Mouse (Mus musculus) kidney, embryonic 14.5 days (tissue): ENCODE results near the gene Tmem126a. TPM values are rescaled to one million over a fixed set of nuclear protein-coding genes. Genes with fewer than 3 reads are reported as not detected.

Source experiments
- ATAC-seq: fragments of 200-750 bp; cut with Nextera tagmentation; 2 replicates; pipeline ENCODE4 v1.8.0; 2017; ENCODE audit warnings: moderate number of reproducible peaks, mild to moderate bottlenecking, moderate TSS enrichment, moderate library complexity; ENCODE audit not compliant: low FRiP score, low TSS enrichment
- H3K27ac ChIP-seq: fragments of 300-500 bp; sonication (generic); 2 replicates; pipeline ENCODE4 v1.5.1; 2014; ENCODE audit warnings: low read depth, mild to moderate bottlenecking, low read length, moderate library complexity, mixed read lengths
- H3K27me3 ChIP-seq: fragments of 300-500 bp; sonication (generic); 2 replicates; pipeline ENCODE4 v1.6.1; 2014; ENCODE audit warnings: mild to moderate bottlenecking, low read length; ENCODE audit not compliant: control insufficient read depth, insufficient read depth
- H3K36me3 ChIP-seq: fragments of 300-500 bp; sonication (generic); 2 replicates; pipeline ENCODE4 v1.6.1; 2014; ENCODE audit warnings: low read length, mixed read lengths; ENCODE audit not compliant: control insufficient read depth, insufficient read depth
- H3K4me1 ChIP-seq: fragments of 300-500 bp; sonication (generic); 2 replicates; pipeline ENCODE4 v1.6.1; 2014; ENCODE audit warnings: low read length, mixed read lengths; ENCODE audit not compliant: control insufficient read depth, insufficient read depth
- H3K4me2 ChIP-seq: fragments of 300-500 bp; sonication (generic); replicated peaks from 2 replicates; pipeline ENCODE4 v1.6.1; 2014; ENCODE audit warnings: low read depth, mild to moderate bottlenecking, low read length
- H3K4me3 ChIP-seq: fragments of 300-500 bp; sonication (generic); 2 replicates; pipeline ENCODE4 v1.5.1; 2014; ENCODE audit warnings: mild to moderate bottlenecking, low read length
- H3K9ac ChIP-seq: fragments of 300-500 bp; sonication (generic); 2 replicates; pipeline ENCODE4 v1.6.1; 2014; ENCODE audit warnings: low read depth, mild to moderate bottlenecking, low read length, moderate library complexity
- H3K9me3 ChIP-seq: fragments of 300-500 bp; sonication (generic); 2 replicates; pipeline ENCODE4 v1.6.1; 2016; ENCODE audit warnings: low read length; ENCODE audit not compliant: control insufficient read depth
- WGBS: fragments of 180-500 bp; shearing (Covaris S2); extraction: QIAGEN DNeasy Blood & Tissue Kit; methylation state at CpG from one replicate; pipeline ENCODE4 v1.1.7; 2014; 5-methylcytosine and 5-hydroxymethylcytosine counted together
- polyA plus RNA-seq: library from polyadenylated mRNA; unstranded; fragments of >200 nt; fragmentation: Nextera tagmentation; extraction: Ambion mirVana; gene quantifications from 2 replicates; pipeline ENCODE4 v1.2.1, GENCODE M21; 2014

The Tmem126a gene
- polyA plus RNA-seq, 1 experiment from 2014 or later: 113 TPM

DNA sequence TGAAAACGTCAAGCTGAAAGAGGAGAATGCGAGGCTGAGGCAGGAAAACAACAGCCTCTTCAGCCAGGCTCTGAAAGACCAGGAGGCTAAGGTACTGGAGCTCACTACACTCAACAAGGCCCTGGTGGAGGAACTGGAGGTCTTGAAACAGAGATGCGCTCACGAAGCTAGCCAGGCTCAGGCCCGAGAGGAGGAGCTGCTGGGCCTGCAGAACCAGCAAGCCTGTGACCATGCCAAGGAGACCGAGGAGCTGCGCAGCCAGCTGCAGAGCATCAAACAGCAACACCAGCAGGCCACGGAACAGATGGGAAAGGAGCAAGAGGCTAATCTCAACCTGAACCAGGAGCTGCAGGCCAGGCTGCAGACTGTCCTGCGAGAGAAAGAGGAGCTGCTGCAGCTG lies 30.0 kb downstream of the Tmem126a start:
- Histone ChIP-seq H3K9me3 (no peaks in the 10 kb centered on the region), H3K27me3 (no peaks in the 10 kb centered on the region), H3K36me3 (no peaks in the 10 kb centered on the region), H3K4me3 (peak overlapping the region; percentile 35; the same call in 1 of the 2 replicates), H3K9ac (peak overlapping the region; percentile 38), H3K4me1 (no peaks in the 10 kb centered on the region), H3K4me2 (peak overlapping the region; percentile 40), H3K27ac (no peak overlapping the region)
- 66% methylated on average over 9 of the region's 9 CpGs for WGBS
- ATAC-seq: no peak

DNA sequence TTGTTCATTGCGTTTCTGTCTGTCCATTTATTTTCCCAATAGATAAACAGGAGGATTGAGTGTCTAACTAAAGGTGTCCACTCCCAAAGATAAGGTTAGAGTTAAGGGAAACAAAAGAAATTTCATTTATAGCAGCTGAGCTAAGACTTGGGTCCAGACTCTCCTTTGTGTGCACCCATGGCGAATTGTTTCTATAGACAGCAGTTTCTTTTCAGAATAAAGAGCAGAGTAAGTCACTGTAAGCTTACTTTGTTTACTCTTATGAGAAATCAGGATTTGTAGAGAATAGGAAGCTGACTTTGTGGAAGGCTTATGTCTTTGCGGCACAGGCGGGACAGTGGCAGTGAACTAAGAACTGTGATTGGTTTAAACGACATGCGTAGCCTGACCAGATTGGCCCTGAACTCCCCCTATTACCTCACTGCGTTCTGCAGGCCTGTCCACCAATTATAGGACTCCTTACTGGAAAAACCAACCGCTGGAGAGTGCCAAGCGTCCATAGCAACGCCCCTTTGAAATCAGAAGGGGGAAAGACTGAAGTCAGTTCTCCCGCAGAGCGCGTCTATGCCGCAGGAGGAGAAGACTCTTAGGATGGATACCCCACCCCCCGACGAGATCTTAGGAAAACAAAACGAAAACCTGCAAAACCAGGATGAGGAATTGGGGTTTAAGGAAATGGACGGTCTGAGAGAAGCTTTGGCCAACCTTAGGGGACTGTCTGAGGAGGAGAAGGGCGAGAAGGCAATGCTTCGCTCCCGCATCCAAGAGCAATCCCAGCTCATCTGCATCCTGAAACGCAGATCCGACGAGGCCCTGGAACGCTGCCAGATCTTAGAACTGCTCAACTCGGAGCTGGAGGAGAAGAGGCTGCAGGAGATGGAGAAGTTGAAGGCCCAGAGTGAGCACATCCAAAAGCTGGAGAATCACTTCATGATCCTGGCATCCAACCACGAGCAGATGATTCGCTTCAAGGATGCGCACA lies 30.7 kb downstream of the Tmem126a start, which contains the start of gene Ccdc89:
Ccdc89 (plus strand) TSS at position 558 of the 982 bp plus-strand sequence.
- peak within 1 kb of the TSS; percentile 35 for H3K4me3 ChIP-seq
- H3K4me1 ChIP-seq: no peaks in the 10 kb centered on the region
- peak within 1 kb of the TSS; percentile 38 for H3K9ac ChIP-seq
- no peaks in the 10 kb centered on the region for H3K9me3 ChIP-seq
- H3K27me3 ChIP-seq: no peaks in the 10 kb centered on the region
- H3K36me3 ChIP-seq: no peaks in the 10 kb centered on the region
- H3K4me2 ChIP-seq: peak within 1 kb of the TSS; percentile 40
- peak; percentile 100 for ATAC-seq
- H3K27ac ChIP-seq: no peak within 1 kb of the TSS
- WGBS: 21% methylated on average over 29 of the region's 29 CpGs

DNA sequence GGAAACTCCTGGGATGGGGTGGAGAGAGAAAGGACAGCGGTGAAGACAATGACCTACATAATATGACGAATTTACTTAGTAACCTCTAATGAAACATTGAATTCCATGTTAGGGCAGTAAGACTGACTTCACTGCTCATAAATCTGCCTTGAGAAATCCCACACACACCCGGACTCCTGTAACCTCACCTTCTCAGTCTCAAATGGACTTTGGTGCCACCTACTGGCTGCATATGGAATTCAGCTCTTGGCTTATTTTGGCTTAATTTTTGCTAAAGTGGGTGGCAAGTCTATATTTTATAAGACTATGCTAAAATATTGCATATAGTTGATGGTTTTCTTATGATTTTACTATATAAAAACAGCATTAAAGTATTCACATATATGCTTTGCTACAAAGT lies 47.1 kb downstream of the Tmem126a start:
- Histone ChIP-seq H3K4me1 (no peaks in the 10 kb centered on the region), H3K4me2 (no peak overlapping the region), H3K27ac (no peak overlapping the region), H3K9me3 (no peaks in the 10 kb centered on the region), H3K9ac (no peak overlapping the region), H3K36me3 (no peaks in the 10 kb centered on the region), H3K27me3 (no peaks in the 10 kb centered on the region), H3K4me3 (no peak overlapping the region)
- WGBS: 43% methylated on average over 3 of the region's 3 CpGs
- no peak for ATAC-seq

Other genes with a start within 250 kb of the Tmem126a start
- not detected in 2 replicates for gene Ccdc83, start 191.5 kb downstream of the Tmem126a start, polyA plus RNA-seq
- 3.8 and 9.2 TPM in 2 replicates for gene Sytl2, start 155.0 kb downstream of the Tmem126a start, polyA plus RNA-seq
- 1.8 and 2.4 TPM in 2 replicates for gene Ccdc89, start 30.7 kb downstream of the Tmem126a start, polyA plus RNA-seq
- 54.2 and 55.3 TPM in 2 replicates for gene Crebzf, start 14.5 kb downstream of the Tmem126a start, polyA plus RNA-seq
- 33.1 and 33.5 TPM in 2 replicates for gene Tmem126b, start 18.8 kb upstream of the Tmem126a start, polyA plus RNA-seq
- gene Dlg2, start 19.4 kb upstream of the Tmem126a start, polyA plus RNA-seq: 0.97 and 1.0 TPM in 2 replicates